Mouse (Mus musculus): ENCODE measurements around the gene Dgkd.

DNA sequence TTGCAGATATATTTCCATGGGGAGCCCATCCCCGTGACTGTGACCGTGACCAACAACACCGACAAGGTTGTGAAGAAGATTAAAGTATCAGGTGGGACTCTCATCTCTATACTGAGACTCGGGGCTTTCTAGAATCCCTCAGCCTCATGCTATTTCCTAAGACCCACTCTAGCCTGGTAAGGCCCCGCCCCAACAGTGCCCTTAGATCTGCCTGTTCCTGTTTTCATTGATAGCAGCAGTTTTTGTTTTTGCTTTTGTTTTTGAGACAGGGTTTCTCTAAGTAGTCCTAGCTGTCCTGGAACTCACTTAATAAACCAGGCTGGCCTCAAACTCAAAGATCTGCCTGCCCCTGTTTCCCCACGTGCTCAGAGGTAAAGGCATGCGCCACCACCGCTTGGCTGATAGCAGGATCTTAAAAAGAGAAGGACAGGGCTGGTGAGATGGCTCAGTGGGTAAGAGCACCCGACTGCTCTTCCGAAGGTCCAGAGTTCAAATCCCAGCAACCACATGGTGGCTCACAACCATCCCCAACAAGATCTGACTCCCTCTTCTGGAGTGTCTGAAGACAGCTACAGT is 28.6 kb upstream of the Dgkd start:
- no peak for TF ChIP-seq ZNF384 (IDR thresholded peaks at IDR 0.05; ENCODE audit: low read depth, low read length)
- no peak for TF ChIP-seq POLR2A (IDR thresholded peaks at IDR 0.05; ENCODE audit: control insufficient read depth in 1 of 2, insufficient read depth in 1 of 2, low read depth in 1 of 2, low read length in 2 of 2, poor library complexity in 1 of 2)
- TF ChIP-seq EP300 (IDR thresholded peaks at IDR 0.05; ENCODE audit: low read depth in 1 of 2, low read length in 2 of 2) = no peak; a peak in 1 of 4 replicates
- no peak for TF ChIP-seq ZC3H11A (IDR thresholded peaks at IDR 0.05; ENCODE audit: low read depth, low read length)
- peak; percentile 27; the same call in 1 of the 2 replicates for TF ChIP-seq BHLHE40 (IDR thresholded peaks at IDR 0.05; ENCODE audit: borderline replicate concordance, low read depth, low read length)
- peak; percentile 63; the same call in 1 of the 2 replicates for TF ChIP-seq USF1 (IDR thresholded peaks at IDR 0.05; ENCODE audit: low read depth, low read length)
- no peak for TF ChIP-seq GATA1 (IDR thresholded peaks at IDR 0.05; ENCODE audit: low read depth, low read length)
- TF ChIP-seq MAFK (IDR thresholded peaks at IDR 0.05; ENCODE audit: borderline replicate concordance, low read depth, low read length) = no peak
- no peak for TF ChIP-seq GABPA (IDR thresholded peaks at IDR 0.05; ENCODE audit: low read depth, low read length)
- TF ChIP-seq NRF1 (IDR thresholded peaks at IDR 0.05; ENCODE audit: insufficient read depth, low read depth, low read length, poor library complexity, severe bottlenecking) = no peak
- TF ChIP-seq CTCF (IDR thresholded peaks at IDR 0.05 in 2 of 3, conservative IDR thresholded peaks at IDR 0.05 in 1 of 3; ENCODE audit: control insufficient read depth in 1 of 3, insufficient read depth in 1 of 3, low read depth in 2 of 3, low read length in 3 of 3, poor library complexity in 1 of 3, severe bottlenecking in 1 of 3) = no peak
- peak; percentile 81 for TF ChIP-seq MAX (IDR thresholded peaks at IDR 0.05; ENCODE audit: low read length)

Data from MEL (cell line).